Mouse (Mus musculus): ENCODE data around the gene Cntf. TPM values are rescaled to one million over a fixed set of nuclear protein-coding genes. Genes with fewer than 3 reads are reported as not detected.

The Cntf gene
- total and polyA plus RNA-seq, 2 experiments from 2014 or later, result 0.96 to 1.3 TPM

- Histone ChIP-seq H3K9ac (no peak overlapping the region), H3K27ac (ENCODE audit: low read depth, low read length) (no peak overlapping the region), H3K4me3 (ENCODE audit: low read depth, low read length) (no peak overlapping the region), H3K9me3 (ENCODE audit: low read length) (no peaks in the 10 kb centered on the region), H3K4me1 (ENCODE audit: insufficient read depth) (no peaks in the 10 kb centered on the region), H3K4me2 (ENCODE audit: low read depth) (no peak overlapping the region), H3K27me3 (ENCODE audit: insufficient read depth, low read length) (no peaks in the 10 kb centered on the region), H3K36me3 (ENCODE audit: insufficient read depth) (peaks cover 24% of the 10 kb centered on the region)
- WGBS, result 65% methylated on average over 2 of the region's 2 CpGs
- no peak; the same call in 1 of the 2 replicates for TF ChIP-seq CTCF (IDR thresholded peaks at IDR 0.05; ENCODE audit: low read depth)
- DNase-seq (no peak), ATAC-seq (no peak)
These were observed 3.0 kb downstream of the Cntf start for GRCm38 (mm10) chr19:12762212-12763130.

- Histone ChIP-seq H3K27ac (ENCODE audit: low read depth, low read length) (no peak overlapping the region), H3K36me3 (ENCODE audit: insufficient read depth) (peaks cover 16% of the 10 kb centered on the region), H3K9ac (no peak overlapping the region), H3K9me3 (ENCODE audit: low read length) (no peaks in the 10 kb centered on the region), H3K4me2 (ENCODE audit: low read depth) (no peak overlapping the region), H3K4me3 (ENCODE audit: low read depth, low read length) (no peak overlapping the region), H3K4me1 (ENCODE audit: insufficient read depth) (no peaks in the 10 kb centered on the region), H3K27me3 (ENCODE audit: insufficient read depth, low read length) (no peaks in the 10 kb centered on the region)
- TF ChIP-seq CTCF (IDR thresholded peaks at IDR 0.05; ENCODE audit: low read depth), result no peak
- DNase-seq, result peak; percentile 63
- WGBS, result 18% methylated on average over 2 of the region's 2 CpGs
- peak; percentile 78 for ATAC-seq
These were observed 5.8 kb downstream of the Cntf start for GRCm38 (mm10) chr19:12759656-12760055.

- DNase-seq, result no peak
- H3K4me2 ChIP-seq (ENCODE audit: low read depth), result no peak overlapping the region
- 95% methylated on average over 1 of the region's 1 CpGs for WGBS
- no peaks in the 10 kb centered on the region for H3K9me3 ChIP-seq (ENCODE audit: low read length)
- no peaks in the 10 kb centered on the region for H3K27me3 ChIP-seq (ENCODE audit: insufficient read depth, low read length)
- no peak overlapping the region for H3K27ac ChIP-seq (ENCODE audit: low read depth, low read length)
- peaks cover 10% of the 10 kb centered on the region for H3K36me3 ChIP-seq (ENCODE audit: insufficient read depth)
- no peak for ATAC-seq
- TF ChIP-seq CTCF (IDR thresholded peaks at IDR 0.05; ENCODE audit: low read depth), result no peak
- H3K4me3 ChIP-seq (ENCODE audit: low read depth, low read length), result no peak overlapping the region
- H3K4me1 ChIP-seq (ENCODE audit: insufficient read depth), result no peaks in the 10 kb centered on the region
- no peak overlapping the region for H3K9ac ChIP-seq
These were observed 6.4 kb downstream of the Cntf start for GRCm38 (mm10) chr19:12758936-12759478.

GRCm38 (mm10) chr19:12756286-12756685 is 9.1 kb downstream of the Cntf start:
- no peak overlapping the region for H3K27ac ChIP-seq (ENCODE audit: low read depth, low read length)
- H3K36me3 ChIP-seq (ENCODE audit: insufficient read depth), result no peaks in the 10 kb centered on the region
- TF ChIP-seq CTCF (IDR thresholded peaks at IDR 0.05; ENCODE audit: low read depth), result no peak
- H3K4me3 ChIP-seq (ENCODE audit: low read depth, low read length), result no peak overlapping the region
- DNase-seq, result no peak
- 82% methylated on average over 3 of the region's 3 CpGs for WGBS
- ATAC-seq, result no peak
- H3K4me1 ChIP-seq (ENCODE audit: insufficient read depth), result no peaks in the 10 kb centered on the region
- no peaks in the 10 kb centered on the region for H3K9me3 ChIP-seq (ENCODE audit: low read length)
- H3K27me3 ChIP-seq (ENCODE audit: insufficient read depth, low read length), result no peaks in the 10 kb centered on the region
- H3K9ac ChIP-seq, result no peak overlapping the region
- H3K4me2 ChIP-seq (ENCODE audit: low read depth), result no peak overlapping the region

- H3K27ac ChIP-seq (ENCODE audit: low read depth, low read length), result no peak overlapping the region
- TF ChIP-seq CTCF (IDR thresholded peaks at IDR 0.05; ENCODE audit: low read depth), result no peak
- ATAC-seq, result no peak
- no peaks in the 10 kb centered on the region for H3K36me3 ChIP-seq (ENCODE audit: insufficient read depth)
- H3K9ac ChIP-seq, result no peak overlapping the region
- 89% methylated on average over 2 of the region's 2 CpGs for WGBS
- H3K27me3 ChIP-seq (ENCODE audit: insufficient read depth, low read length), result no peaks in the 10 kb centered on the region
- DNase-seq, result no peak
- H3K4me3 ChIP-seq (ENCODE audit: low read depth, low read length), result no peak overlapping the region
- H3K4me2 ChIP-seq (ENCODE audit: low read depth), result no peak overlapping the region
- no peaks in the 10 kb centered on the region for H3K4me1 ChIP-seq (ENCODE audit: insufficient read depth)
- no peaks in the 10 kb centered on the region for H3K9me3 ChIP-seq (ENCODE audit: low read length)
These were observed 33.5 kb downstream of the Cntf start for GRCm38 (mm10) chr19:12731950-12732349.

GRCm38 (mm10) chr19:12731036-12731435 is 34.4 kb downstream of the Cntf start:
- ATAC-seq (no peak), DNase-seq (no peak)
- H3K9ac ChIP-seq, result no peak overlapping the region
- H3K4me3 ChIP-seq (ENCODE audit: low read depth, low read length), result no peak overlapping the region
- H3K36me3 ChIP-seq (ENCODE audit: insufficient read depth), result no peaks in the 10 kb centered on the region
- H3K27ac ChIP-seq (ENCODE audit: low read depth, low read length), result no peak overlapping the region
- no peak overlapping the region for H3K4me2 ChIP-seq (ENCODE audit: low read depth)
- no peak for TF ChIP-seq CTCF (IDR thresholded peaks at IDR 0.05; ENCODE audit: low read depth)
- H3K27me3 ChIP-seq (ENCODE audit: insufficient read depth, low read length), result no peaks in the 10 kb centered on the region
- WGBS, result 62% methylated on average over 1 of the region's 1 CpGs
- H3K4me1 ChIP-seq (ENCODE audit: insufficient read depth), result no peaks in the 10 kb centered on the region
- no peaks in the 10 kb centered on the region for H3K9me3 ChIP-seq (ENCODE audit: low read length)

GRCm38 (mm10) chr19:12725851-12726250 is 39.6 kb downstream of the Cntf start:
- whole genome bisulfite sequencing, result 89% methylated on average over 1 of the region's 1 CpGs
- no peak overlapping the region for H3K27ac ChIP-seq (ENCODE audit: low read depth, low read length)
- ATAC-seq, result no peak

More at GRCm38 (mm10) chr19:12725851-12726250, 39.6 kb downstream of the Cntf start:
- Histone ChIP-seq H3K36me3 (ENCODE audit: insufficient read depth) (no peaks in the 10 kb centered on the region), H3K4me2 (ENCODE audit: low read depth) (no peak overlapping the region), H3K4me3 (ENCODE audit: low read depth, low read length) (no peak overlapping the region), H3K9me3 (ENCODE audit: low read length) (no peaks in the 10 kb centered on the region), H3K27me3 (ENCODE audit: insufficient read depth, low read length) (no peaks in the 10 kb centered on the region), H3K4me1 (ENCODE audit: insufficient read depth) (no peaks in the 10 kb centered on the region), H3K9ac (no peak overlapping the region)
- TF ChIP-seq CTCF (IDR thresholded peaks at IDR 0.05; ENCODE audit: low read depth), result no peak
- DNase-seq, result no peak
